Mouse (Mus musculus): ENCODE measurements around the gene Acly. TPM values are rescaled to one million over a fixed set of nuclear protein-coding genes. Genes with fewer than 3 reads are reported as not detected.
A peak's percentile ranks its signal among the peaks of the same experiment; 100 is the strongest.

Acly gene
- polyA plus RNA-seq, 1 experiment from 2014 or later: 186 TPM

DNA sequence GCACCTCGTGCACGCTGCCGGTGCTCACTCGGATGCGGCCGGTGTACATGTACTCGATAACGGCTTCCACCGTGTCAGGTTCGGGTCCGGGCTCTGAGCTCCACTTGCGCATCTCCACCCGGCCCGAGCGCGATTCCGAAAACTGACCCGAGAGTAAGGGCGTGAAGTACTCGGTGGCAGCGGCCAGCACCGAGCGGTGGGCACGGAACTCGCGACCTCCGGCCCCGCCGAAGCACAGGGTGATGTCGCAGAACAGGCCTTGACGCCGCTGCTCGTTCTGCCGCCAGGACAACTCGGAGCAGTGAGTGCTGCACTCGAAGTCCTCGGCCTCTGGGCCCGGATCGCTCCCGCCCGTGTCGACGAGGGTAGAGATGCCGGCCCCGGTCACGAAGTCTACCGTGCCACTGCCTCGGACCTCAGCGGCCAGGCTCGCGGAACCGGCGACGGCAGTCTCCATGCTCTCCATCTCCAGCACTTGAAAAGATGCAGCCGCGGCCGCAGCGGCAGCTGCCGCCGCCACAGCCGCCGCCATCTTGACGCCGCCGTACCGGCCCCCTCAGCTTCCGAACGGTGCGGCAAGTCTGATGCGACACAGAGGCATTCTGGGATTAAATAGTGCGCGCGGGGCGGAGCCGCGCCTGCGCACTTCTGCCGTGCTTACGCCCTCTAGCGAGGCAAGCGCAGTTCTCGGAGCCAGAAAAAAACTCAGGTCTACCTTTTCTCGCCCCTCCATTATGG is 55.4 kb downstream of the Acly start, which contains the start of gene Klhl11:
TSS of gene Klhl11 (minus strand) at position 545 of the 738 bp plus-strand sequence.
- Histone ChIP-seq H3K4me2 (peak within 1 kb of the TSS; percentile 90), H3K27ac (peak within 1 kb of the TSS; percentile 77), H3K4me3 (replicated peaks) (peak within 1 kb of the TSS; percentile 93), H3K9ac (replicated peaks) (peak within 1 kb of the TSS; percentile 94), H3K27me3 (no peaks in the 10 kb centered on the region), H3K4me1 (replicated peaks) (peaks cover 20% of the 10 kb centered on the region), H3K9me3 (no peaks in the 10 kb centered on the region), H3K36me3 (peaks cover 23% of the 10 kb centered on the region)
- ATAC-seq (ENCODE audit: insufficient number of reproducible peaks, insufficient read depth, low FRiP score, low TSS enrichment, low read depth): peak; percentile 79
- under 1% methylated on average over 83 of the region's 83 CpGs for WGBS

DNA sequence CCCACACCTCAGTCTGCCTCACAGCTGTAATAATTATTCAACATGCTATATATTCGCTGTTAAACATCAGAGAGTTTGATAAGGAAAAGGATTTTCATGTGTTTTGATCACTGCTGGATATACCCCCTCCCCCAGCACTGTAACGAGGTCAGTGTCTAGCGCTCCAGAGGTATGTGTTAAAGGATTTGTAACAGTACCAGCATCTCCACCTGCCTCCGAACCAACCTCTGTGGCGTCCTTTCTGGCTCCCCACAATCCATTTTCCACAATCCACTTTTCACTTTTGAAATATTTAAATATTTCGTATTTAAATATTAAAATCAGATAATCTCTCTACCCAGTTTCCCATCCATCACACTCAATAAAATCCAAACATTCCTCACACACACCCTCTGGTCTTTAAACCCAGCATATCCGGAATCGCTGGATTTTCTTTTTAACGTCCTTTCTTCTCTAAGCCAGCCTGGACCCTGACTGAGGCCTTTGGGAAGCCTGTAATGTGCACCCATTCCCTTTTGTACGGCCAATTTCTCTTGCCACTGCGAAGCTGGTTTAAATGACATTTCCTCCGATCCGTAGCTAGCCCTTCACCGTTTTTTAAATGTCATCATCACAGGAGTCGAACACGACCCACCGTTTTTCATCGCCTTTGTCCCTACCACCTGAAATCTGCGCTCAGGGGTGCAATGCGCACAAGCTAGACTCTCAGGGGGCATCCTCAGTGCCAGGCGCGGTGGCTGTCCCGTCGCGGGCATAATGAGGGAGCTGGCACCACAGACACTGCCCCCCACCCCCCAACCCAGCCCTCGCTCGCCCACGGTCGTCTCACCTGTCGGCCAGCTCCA is 56.2 kb downstream of the Acly start:
- Histone ChIP-seq H3K27me3 (no peaks in the 10 kb centered on the region), H3K36me3 (peaks cover 22% of the 10 kb centered on the region), H3K9ac (replicated peaks) (peak overlapping the region; percentile 94), H3K4me1 (replicated peaks) (peaks cover 20% of the 10 kb centered on the region), H3K9me3 (no peaks in the 10 kb centered on the region), H3K4me3 (replicated peaks) (peak overlapping the region; percentile 93), H3K27ac (peak overlapping the region; percentile 77), H3K4me2 (peak overlapping the region; percentile 90)
- WGBS: 4% methylated on average over 30 of the region's 30 CpGs
- no peak for ATAC-seq (ENCODE audit: insufficient number of reproducible peaks, insufficient read depth, low FRiP score, low TSS enrichment, low read depth)

DNA sequence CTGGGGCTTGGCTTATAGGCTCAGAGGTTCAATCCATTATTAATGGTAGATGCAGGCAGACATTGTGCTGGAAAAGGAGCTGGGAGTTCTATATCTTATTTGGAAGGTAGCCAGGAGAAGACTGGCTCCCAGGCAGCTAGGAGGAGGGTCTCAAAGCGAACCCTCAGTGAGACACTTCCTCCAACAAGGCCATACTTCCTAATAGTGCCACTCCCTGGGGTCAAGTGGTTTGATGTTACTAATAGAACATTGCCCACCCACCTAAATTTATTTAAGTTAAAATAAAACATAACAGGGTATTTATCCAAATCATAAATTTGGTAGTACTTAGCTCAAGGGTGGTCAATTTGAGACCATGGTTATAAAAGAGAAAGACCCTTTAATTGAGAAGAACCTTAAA is 62.0 kb downstream of the Acly start:
- WGBS: 91% methylated on average over 1 of the region's 1 CpGs
- no peak overlapping the region for H3K4me2 ChIP-seq

DNA sequence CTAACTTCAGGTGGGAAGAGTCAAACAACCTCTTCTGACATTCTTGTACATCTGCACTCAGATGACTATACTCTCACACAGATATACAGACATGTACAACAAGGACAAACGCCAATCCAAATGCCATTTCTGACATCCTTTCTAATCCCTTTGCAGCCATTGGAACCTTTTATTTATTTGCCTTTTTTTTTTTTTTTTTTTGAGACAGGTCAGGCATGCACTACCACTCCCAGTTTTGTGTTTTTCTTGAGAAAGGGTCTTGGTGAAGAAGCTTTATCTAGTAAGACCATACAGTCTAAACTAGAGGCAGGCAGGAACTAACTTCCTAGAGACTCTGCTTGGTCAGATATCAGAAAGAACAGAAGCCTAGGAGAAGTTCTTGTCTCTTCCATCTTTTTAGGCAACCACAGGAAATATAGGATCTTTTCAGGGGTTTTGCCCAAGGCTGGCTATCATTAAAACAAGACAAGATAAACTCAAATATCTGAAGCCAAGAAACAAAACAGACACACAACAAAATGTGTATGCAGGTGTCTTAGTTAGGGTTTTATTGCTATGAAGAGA is 62.5 kb downstream of the Acly start:
- Histone ChIP-seq H3K4me2 (no peak overlapping the region), H3K4me3 (replicated peaks) (no peak overlapping the region), H3K9ac (replicated peaks) (no peak overlapping the region), H3K27me3 (no peaks in the 10 kb centered on the region), H3K9me3 (no peaks in the 10 kb centered on the region), H3K27ac (no peak overlapping the region), H3K36me3 (peaks cover 40% of the 10 kb centered on the region), H3K4me1 (replicated peaks) (peaks cover 6% of the 10 kb centered on the region)
- no peak for ATAC-seq (ENCODE audit: insufficient number of reproducible peaks, insufficient read depth, low FRiP score, low TSS enrichment, low read depth)
- WGBS: 91% methylated on average over 1 of the region's 1 CpGs

More for the DNA sequence above, 62.0 kb downstream of the Acly start:
- Histone ChIP-seq H3K27me3 (no peaks in the 10 kb centered on the region), H3K4me3 (replicated peaks) (no peak overlapping the region), H3K27ac (no peak overlapping the region), H3K9me3 (no peaks in the 10 kb centered on the region), H3K36me3 (peaks cover 40% of the 10 kb centered on the region), H3K4me1 (replicated peaks) (peaks cover 11% of the 10 kb centered on the region), H3K9ac (replicated peaks) (no peak overlapping the region)
- no peak for ATAC-seq (ENCODE audit: insufficient number of reproducible peaks, insufficient read depth, low FRiP score, low TSS enrichment, low read depth)

DNA sequence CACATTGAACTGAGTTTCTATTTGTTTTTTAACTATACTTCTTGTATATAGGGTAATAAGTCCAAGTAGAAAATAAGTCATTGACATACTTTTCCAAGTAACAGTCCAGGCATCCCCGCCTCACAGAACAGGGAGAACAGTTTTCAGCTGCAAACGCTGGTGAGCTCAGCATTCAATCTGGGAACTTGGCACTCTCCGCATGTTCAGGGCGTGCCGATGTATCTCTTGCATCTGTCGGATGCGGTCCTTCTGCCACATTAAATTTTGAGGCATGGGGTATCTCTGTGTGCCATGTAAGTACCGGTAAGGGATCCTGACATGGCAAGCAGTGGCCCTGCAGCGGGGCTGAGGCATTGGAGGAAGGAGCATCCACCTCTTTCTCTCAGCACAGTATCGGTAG is 65.1 kb downstream of the Acly start:
- Histone ChIP-seq H3K4me1 (replicated peaks) (no peaks in the 10 kb centered on the region), H3K36me3 (peaks cover 52% of the 10 kb centered on the region), H3K4me2 (no peak overlapping the region), H3K4me3 (replicated peaks) (no peak overlapping the region), H3K27me3 (no peaks in the 10 kb centered on the region), H3K9me3 (no peaks in the 10 kb centered on the region), H3K27ac (no peak overlapping the region), H3K9ac (replicated peaks) (no peak overlapping the region)
- ATAC-seq (ENCODE audit: insufficient number of reproducible peaks, insufficient read depth, low FRiP score, low TSS enrichment, low read depth): no peak
- WGBS: 94% methylated on average over 10 of the region's 10 CpGs

DNA sequence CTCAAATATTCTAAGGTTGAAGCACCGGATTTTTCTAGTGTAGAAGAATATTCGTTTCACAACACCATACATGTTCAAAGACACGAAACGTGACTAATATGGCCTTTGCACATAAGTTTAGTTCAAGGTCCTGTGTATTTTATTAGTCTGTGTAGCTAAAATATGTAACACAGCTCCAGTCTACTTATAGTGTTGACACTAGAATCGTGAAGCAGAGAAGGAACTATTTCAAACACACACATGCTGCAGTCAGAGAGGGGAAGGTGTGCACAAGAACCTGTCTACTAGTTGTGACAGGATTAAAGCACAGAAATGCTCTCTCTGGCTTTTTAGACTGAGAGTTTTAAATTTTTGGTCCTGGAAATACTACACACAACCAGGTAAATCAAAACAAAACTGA is 70.1 kb downstream of the Acly start:
- Histone ChIP-seq H3K4me2 (no peak overlapping the region), H3K36me3 (peaks cover 54% of the 10 kb centered on the region), H3K9me3 (0 out of 2 replicates have a peak, but pooled peaks cover 2% of the 10 kb centered on the region), H3K4me3 (replicated peaks) (no peak overlapping the region), H3K9ac (replicated peaks) (no peak overlapping the region), H3K27ac (no peak overlapping the region), H3K27me3 (no peaks in the 10 kb centered on the region), H3K4me1 (replicated peaks) (no peaks in the 10 kb centered on the region)
- 91% methylated on average over 5 of the region's 5 CpGs for WGBS
- ATAC-seq (ENCODE audit: insufficient number of reproducible peaks, insufficient read depth, low FRiP score, low TSS enrichment, low read depth): no peak

DNA sequence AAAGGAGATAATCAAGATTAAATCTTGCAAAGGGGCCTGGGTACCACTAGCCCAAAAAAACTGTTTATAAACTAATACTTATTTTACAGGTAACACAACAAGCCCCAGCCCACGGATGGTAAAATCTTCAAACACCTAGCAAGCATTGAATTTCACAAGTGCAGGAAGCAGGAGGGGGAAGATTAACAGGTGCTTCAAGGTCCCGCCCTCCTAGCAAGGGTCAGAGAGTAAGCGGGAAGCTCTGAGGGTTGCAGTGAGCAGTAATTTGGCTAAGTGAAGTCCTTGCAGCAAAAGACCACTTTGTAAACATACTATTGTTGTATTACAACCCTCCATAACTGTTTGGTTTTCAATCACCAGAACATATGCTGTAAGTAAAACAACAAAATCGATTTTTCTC is 70.6 kb downstream of the Acly start:
- no peak overlapping the region for H3K4me2 ChIP-seq
- H3K4me3 ChIP-seq (replicated peaks): no peak overlapping the region
- WGBS: 79% methylated on average over 4 of the region's 4 CpGs
- H3K9ac ChIP-seq (replicated peaks): no peak overlapping the region
- H3K27ac ChIP-seq: no peak overlapping the region
- H3K9me3 ChIP-seq: 0 out of 2 replicates have a peak, but pooled peaks cover 6% of the 10 kb centered on the region
- no peak for ATAC-seq (ENCODE audit: insufficient number of reproducible peaks, insufficient read depth, low FRiP score, low TSS enrichment, low read depth)
- H3K4me1 ChIP-seq (replicated peaks): no peaks in the 10 kb centered on the region
- H3K27me3 ChIP-seq: no peaks in the 10 kb centered on the region
- H3K36me3 ChIP-seq: peaks cover 52% of the 10 kb centered on the region

DNA sequence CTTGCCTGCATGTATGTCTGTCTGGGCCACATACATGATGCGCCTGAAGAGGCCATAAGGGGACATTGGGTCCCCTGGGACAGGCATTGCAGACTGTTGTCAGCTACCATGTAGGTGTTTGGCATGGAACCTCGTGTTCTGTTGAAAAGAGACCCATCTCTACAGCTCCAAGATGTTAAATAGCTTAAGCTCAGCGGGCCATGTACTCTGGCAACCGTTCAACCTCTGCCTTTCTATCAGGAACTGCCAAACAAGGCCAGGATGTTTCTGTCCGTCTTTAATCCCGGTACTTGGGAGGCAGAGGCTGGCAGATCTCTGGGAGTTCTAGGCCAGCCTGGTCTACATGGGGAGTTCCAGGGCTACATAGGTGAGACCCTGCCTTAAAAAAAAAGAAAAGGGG is 85.2 kb downstream of the Acly start:
- no peak overlapping the region for H3K4me2 ChIP-seq
- H3K9ac ChIP-seq (replicated peaks): no peak overlapping the region
- no peaks in the 10 kb centered on the region for H3K9me3 ChIP-seq
- H3K36me3 ChIP-seq: peaks cover 16% of the 10 kb centered on the region
- no peak overlapping the region for H3K4me3 ChIP-seq (replicated peaks)
- no peaks in the 10 kb centered on the region for H3K27me3 ChIP-seq
- 91% methylated on average over 6 of the region's 6 CpGs for WGBS
- no peak overlapping the region for H3K27ac ChIP-seq
- peaks cover 12% of the 10 kb centered on the region for H3K4me1 ChIP-seq (replicated peaks)
- ATAC-seq (ENCODE audit: insufficient number of reproducible peaks, insufficient read depth, low FRiP score, low TSS enrichment, low read depth): no peak

DNA sequence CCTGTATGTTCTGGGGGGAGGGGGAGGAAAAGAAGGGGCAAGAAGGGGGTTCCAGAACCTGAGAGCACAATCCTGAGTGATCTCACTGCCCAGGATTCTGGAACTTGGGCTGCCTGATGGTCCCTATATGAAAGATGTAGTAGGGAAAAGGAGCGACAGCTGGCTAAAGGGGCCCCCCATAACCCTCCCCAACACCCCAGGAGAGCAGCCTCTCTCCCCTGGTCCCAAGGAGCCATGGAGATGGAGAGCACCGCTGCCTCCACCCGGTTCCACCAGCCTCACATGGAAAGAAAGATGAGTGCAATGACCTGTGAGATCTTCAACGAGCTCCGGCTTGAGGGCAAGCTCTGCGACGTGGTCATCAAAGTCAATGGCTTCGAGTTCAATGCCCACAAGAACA is 86.0 kb downstream of the Acly start, which contains the start of the genes Nt5c3b and Klhl10:
TSS of gene Nt5c3b (minus strand) at position 12 of the 400 bp plus-strand sequence.
TSS of gene Klhl10 (plus strand) at position 121 of the 400 bp plus-strand sequence.
- Histone ChIP-seq H3K9me3 (no peaks in the 10 kb centered on the region), H3K4me3 (replicated peaks) (peak within 1 kb of the TSS; percentile 85), H3K27me3 (no peaks in the 10 kb centered on the region), H3K9ac (replicated peaks) (peak within 1 kb of the TSS; percentile 94), H3K4me2 (peak within 1 kb of the TSS; percentile 72), H3K27ac (peak within 1 kb of the TSS; percentile 73), H3K36me3 (peaks cover 24% of the 10 kb centered on the region), H3K4me1 (replicated peaks) (peaks cover 12% of the 10 kb centered on the region)
- 88% methylated on average over 8 of the region's 8 CpGs for WGBS
- no peak for ATAC-seq (ENCODE audit: insufficient number of reproducible peaks, insufficient read depth, low FRiP score, low TSS enrichment, low read depth)

DNA sequence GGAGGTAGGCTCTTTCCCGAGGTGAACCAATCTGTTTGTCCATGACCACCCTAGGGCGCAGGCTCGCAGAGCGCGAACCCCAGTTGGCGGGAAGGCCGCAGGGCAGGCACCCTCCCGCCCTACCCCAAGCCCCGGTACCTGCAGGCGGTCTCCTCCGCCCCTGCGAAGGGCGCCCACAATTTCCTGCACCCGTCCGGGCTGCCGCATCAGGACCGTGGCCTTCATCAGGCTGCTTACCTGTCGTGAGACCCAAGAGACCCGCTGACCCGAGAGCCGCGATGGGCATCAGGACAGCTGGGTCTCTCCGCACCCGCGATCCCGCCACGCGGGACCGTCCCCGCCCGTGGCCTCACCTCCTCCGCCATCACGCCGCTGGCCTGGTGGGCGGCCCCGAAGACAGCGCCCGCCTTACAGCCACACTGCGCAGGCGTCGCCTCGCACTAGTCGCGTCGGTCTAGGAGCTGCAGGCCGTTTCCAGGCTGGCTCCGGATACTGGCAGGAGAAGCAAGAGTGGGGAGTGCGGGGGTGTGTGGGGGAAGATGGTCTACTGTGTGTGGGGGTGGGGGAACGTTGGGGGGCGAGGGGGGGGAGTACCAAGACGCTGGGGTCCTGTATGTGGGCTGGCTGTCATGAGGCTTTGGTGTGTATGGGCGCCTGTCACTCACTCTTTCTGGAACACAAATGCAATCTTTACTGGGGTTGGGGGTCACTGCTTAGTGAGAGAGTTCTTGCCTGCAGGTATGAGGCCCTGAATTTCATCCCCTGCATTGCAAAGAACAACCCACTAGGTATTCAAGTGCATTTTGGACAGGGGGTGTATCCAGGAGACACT is 86.9 kb downstream of the Acly start:
- Histone ChIP-seq H3K27me3 (no peaks in the 10 kb centered on the region), H3K36me3 (peaks cover 33% of the 10 kb centered on the region), H3K9me3 (no peaks in the 10 kb centered on the region), H3K9ac (replicated peaks) (peak overlapping the region; percentile 94), H3K4me1 (replicated peaks) (peaks cover 12% of the 10 kb centered on the region), H3K27ac (peak overlapping the region; percentile 73), H3K4me2 (peak overlapping the region; percentile 72), H3K4me3 (replicated peaks) (peak overlapping the region; percentile 85)
- WGBS: 1% methylated on average over 52 of the region's 52 CpGs
- peak; percentile 94 for ATAC-seq (ENCODE audit: insufficient number of reproducible peaks, insufficient read depth, low FRiP score, low TSS enrichment, low read depth)
